Mouse (Mus musculus) bone marrow macrophage, adult 2 months (primary cell): ENCODE data around the gene Kcnh4.

ENCODE experiments used
- CTCF ChIP-seq: IDR thresholded peaks from 2 replicates; pipeline ENCODE4 v1.5.1; 2012; ENCODE audit warnings: low read depth, mild to moderate bottlenecking, low read length, moderate library complexity
- POLR2A ChIP-seq: IDR thresholded peaks from 2 replicates; pipeline ENCODE4 v1.6.1; 2012; ENCODE audit warnings: mild to moderate bottlenecking, low read depth, low read length, borderline replicate concordance

- no peak for TF ChIP-seq POLR2A
- no peak for TF ChIP-seq CTCF
These were observed 31.8 kb upstream of the Kcnh4 start for GRCm38 (mm10) chr11:100791457-100792049.
